Mouse (Mus musculus) macrophage (primary cell): ENCODE data around the gene Wnt3a. TPM values are rescaled to one million over a fixed set of nuclear protein-coding genes. Genes with fewer than 3 reads are reported as not detected.

Experiments used
- H3K27ac ChIP-seq: fragments of 350-480 bp; formaldehyde crosslinking; 2 replicates; pipeline ENCODE4 v1.9.0; 2021
- H3K36me3 ChIP-seq: fragments of 350-480 bp; formaldehyde crosslinking; 2 replicates; pipeline ENCODE4 v1.9.0; 2021; ENCODE audit errors: inconsistent target
- H3K4me3 ChIP-seq: fragments of 350-480 bp; formaldehyde crosslinking; 2 replicates; pipeline ENCODE4 v1.9.0; 2021; ENCODE audit errors: inconsistent target
- H3K79me2 ChIP-seq: fragments of 350-480 bp; formaldehyde crosslinking; 2 replicates; pipeline ENCODE4 v1.9.0; 2021; ENCODE audit errors: inconsistent target
- WGBS: methylation state at CpG from one replicate; pipeline ENCODE4 v1.1.7; 2026; ENCODE audit warnings: inconsistent platforms; ENCODE audit not compliant: missing documents; 5-methylcytosine and 5-hydroxymethylcytosine counted together
- polyA plus RNA-seq: library from polyadenylated mRNA; stranded (reverse); fragments of 250-400 nt; gene quantifications from 3 replicates; pipeline ENCODE4 v1.2.4, GENCODE M21; 2018; ENCODE audit warnings: inconsistent platforms

The Wnt3a gene
- polyA plus RNA-seq, 1 experiment from 2014 or later, result not detected

GRCm38 (mm10) chr11:59208153-59208831, 82.3 kb downstream of the Wnt3a start, which contains the start of gene 2310033P09Rik:
Gene 2310033P09Rik, plus strand, starts transcription at chr11:59208321.
- peak within 1 kb of the TSS; percentile 37 for H3K4me3 ChIP-seq
- H3K36me3 ChIP-seq, result peaks cover 46% of the 10 kb centered on the region
- 2% methylated on average over 64 of the region's 67 CpGs for WGBS
- H3K27ac ChIP-seq, result peak within 1 kb of the TSS; percentile 52; the same call in 1 of the 2 replicates
- H3K79me2 ChIP-seq, result peaks cover 55% of the 10 kb centered on the region

GRCm38 (mm10) chr11:59202081-59202995, 88.2 kb downstream of the Wnt3a start, which contains the start of gene Mrpl55:
Gene Mrpl55, plus strand, starts transcription at chr11:59202486.
- Histone ChIP-seq H3K4me3 (peak within 1 kb of the TSS; percentile 98), H3K27ac (peak within 1 kb of the TSS; percentile 78), H3K79me2 (peaks cover 18% of the 10 kb centered on the region; the same call in 1 of the 2 replicates), H3K36me3 (peaks cover 23% of the 10 kb centered on the region; the same call in 1 of the 2 replicates)
- WGBS, result under 1% methylated on average over 63 of the region's 63 CpGs

DNA sequence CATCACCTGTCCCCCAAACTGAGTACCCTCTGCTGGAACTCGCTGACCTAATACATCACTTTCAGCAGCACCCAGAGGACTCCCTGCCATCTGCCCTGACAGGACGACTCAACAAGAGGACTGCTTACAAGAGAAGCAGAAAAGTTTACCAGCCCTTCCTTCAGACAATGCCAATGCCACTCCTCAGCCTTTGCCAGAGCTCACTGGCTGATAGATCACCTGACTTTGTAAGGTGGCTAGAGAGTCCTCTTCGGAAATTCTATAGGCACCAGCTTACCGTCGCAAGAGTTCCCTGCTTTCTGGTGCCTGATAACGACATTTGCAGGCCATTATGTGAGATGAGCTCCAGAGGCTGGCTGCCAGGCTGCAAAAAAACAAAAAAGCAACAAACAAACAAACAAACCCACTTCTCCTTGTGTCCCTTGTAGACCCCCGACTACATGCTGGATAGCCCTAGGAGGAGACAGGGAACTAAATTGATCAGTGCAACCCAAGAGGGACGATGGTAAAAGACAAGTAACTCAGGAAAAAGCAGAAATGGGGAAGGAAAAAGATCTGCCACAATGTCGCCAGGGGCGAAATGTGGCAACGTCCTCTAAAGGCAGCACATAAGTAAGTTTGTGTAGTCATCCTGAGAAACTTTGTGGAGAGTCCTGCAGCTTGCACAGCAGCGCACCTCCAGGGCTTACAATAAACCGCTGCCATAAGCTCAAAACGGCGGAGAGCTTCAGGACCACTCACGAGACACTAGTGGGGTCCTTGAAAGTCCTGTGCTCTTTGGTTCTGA, 89.1 kb downstream of the Wnt3a start:
- 9% methylated on average over 15 of the region's 16 CpGs for WGBS
- Histone ChIP-seq H3K79me2 (peaks cover 18% of the 10 kb centered on the region; the same call in 1 of the 2 replicates), H3K36me3 (peaks cover 22% of the 10 kb centered on the region; the same call in 1 of the 2 replicates), H3K4me3 (peak overlapping the region; percentile 98), H3K27ac (peak overlapping the region; percentile 78)

Other genes starting within 250 kb of the Wnt3a start
- 0.01 TPM in 1 of 3 replicates, not detected in the others for gene Obscn, start 154.3 kb downstream of the Wnt3a start, polyA plus RNA-seq
- gene Iba57, start 127.0 kb downstream of the Wnt3a start, polyA plus RNA-seq, result 2.9 to 4.7 TPM (median 3.3 TPM) in 3 replicates
- gene Gjc2, start 107.5 kb downstream of the Wnt3a start, polyA plus RNA-seq, result not detected in 3 replicates
- gene Guk1, start 98.5 kb downstream of the Wnt3a start, polyA plus RNA-seq, result 11.6 to 29.1 TPM (median 24.4 TPM) in 3 replicates
- 17.9 to 36.6 TPM (median 21.0 TPM) in 3 replicates for gene Mrpl55, start 88.3 kb downstream of the Wnt3a start, polyA plus RNA-seq
- 17.8 to 25.4 TPM (median 20.3 TPM) in 3 replicates for gene 2310033P09Rik, start 82.4 kb downstream of the Wnt3a start, polyA plus RNA-seq
- 397 to 494 TPM (median 402 TPM) in 3 replicates for gene Arf1, start 62.5 kb downstream of the Wnt3a start, polyA plus RNA-seq
- 0.10 to 0.41 TPM (median 0.34 TPM) in 3 replicates for gene Wnt9a, start 16.2 kb upstream of the Wnt3a start, polyA plus RNA-seq
- 0.11 TPM in 1 of 3 replicates, not detected in the others for gene Prss38, start 84.9 kb upstream of the Wnt3a start, polyA plus RNA-seq
- 3.3 to 4.3 TPM (median 3.3 TPM) in 3 replicates for gene Jmjd4, start 159.3 kb upstream of the Wnt3a start, polyA plus RNA-seq
- 20.2 to 31.5 TPM (median 30.9 TPM) in 3 replicates for gene Snap47, start 160.4 kb upstream of the Wnt3a start, polyA plus RNA-seq
- 1.2 to 1.7 TPM (median 1.6 TPM) in 3 replicates for gene Zfp867, start 181.7 kb upstream of the Wnt3a start, polyA plus RNA-seq
- gene Zkscan17, start 236.0 kb upstream of the Wnt3a start, polyA plus RNA-seq, result 10.8 to 16.3 TPM (median 11.7 TPM) in 3 replicates